In genomic region chr2:150904272-150904935, GRCm38 (mm10) we compare ENCODE assay signal across 8 mouse cellular contexts. TPM values are rescaled to one million over a fixed set of nuclear protein-coding genes. Genes with fewer than 3 reads are reported as not detected.
A peak's percentile ranks its signal among the peaks of the same experiment; 100 is the strongest.
DNase-seq lines count a peak whose midpoint lies in the region; ATAC-seq lines count a peak whose summit lies in the region.

Gene Abhd12 (minus strand): TSS chr2:150904741.

- peak within 1 kb of the TSS; percentile 96 for H3K9ac ChIP-seq in hindbrain, embryonic 13.5 days

- H3K36me3 ChIP-seq in hindbrain, embryonic 13.5 days, result peaks cover 5% of the 10 kb centered on the region; the same call in 1 of the 2 replicates

- under 1% methylated on average over 72 of the region's 72 CpGs for WGBS in hindbrain, embryonic 13.5 days

- peak within 1 kb of the TSS; percentile 96 for H3K4me3 ChIP-seq in hindbrain, embryonic 13.5 days

- H3K9me3 ChIP-seq in hindbrain, embryonic 13.5 days, result no peaks in the 10 kb centered on the region

- 0 out of 2 replicates have a peak, but pooled peaks cover 4% of the 10 kb centered on the region for H3K27me3 ChIP-seq in hindbrain, embryonic 13.5 days

- ATAC-seq in hindbrain, embryonic 13.5 days (ENCODE audit: low FRiP score), result peak; percentile 98

- peak within 1 kb of the TSS; percentile 93 for H3K27ac ChIP-seq in hindbrain, embryonic 13.5 days

- peak; percentile 98 for DNase-seq in NIH3T3 (ENCODE audit: low read depth)
- peak; percentile 99 for DNase-seq in cerebellum, postnatal 10 days
- peak; percentile 94 to 97 for DNase-seq in frontal cortex, postnatal 14 days (ENCODE audit: low spot score in 2 of 2)
- DNase-seq in layer of hippocampus, postnatal 25 days (ENCODE audit: extremely low spot score in 1 of 2, low spot score in 1 of 2), result peak; percentile 91 to 94
- peak; percentile 98 for DNase-seq in lung, postnatal 25 days (ENCODE audit: low spot score)
- peak; percentile 98 for DNase-seq in retina, embryonic 14.5 days (ENCODE audit: low spot score)
- peak; percentile 99 for DNase-seq in thymus, postnatal 4 days

- H3K4me2 ChIP-seq in hindbrain, embryonic 13.5 days, result peak within 1 kb of the TSS; percentile 87

- H3K4me1 ChIP-seq in hindbrain, embryonic 13.5 days (replicated peaks), result peaks cover 20% of the 10 kb centered on the region

RNA-seq across cellular contexts. Expression of gene Abhd12, which starts in this region (rescaled TPM):
- polyA plus RNA-seq in hindbrain, embryonic 13.5 days (2015; fragmentation: Nextera tagmentation; extraction: Ambion mirVana), result 97.1 and 98.5 TPM in 2 replicates
- 100 to 1,000 TPM; 296 to 326 TPM for total RNA-seq in layer of hippocampus, postnatal 25 days (2021)

Comparison
In these comparisons a context has a peak if more than half of its experiments do, and no peak if none do; other contexts are left out.
1. Peak in every context shown above with its lines: DNase-seq, ATAC-seq, H3K4me3 ChIP-seq and H3K27ac ChIP-seq.